Mouse (Mus musculus) left cerebral cortex, postnatal 4 days (tissue): ENCODE results near the gene Wdr20rt. TPM values are rescaled to one million over a fixed set of nuclear protein-coding genes. Genes with fewer than 3 reads are reported as not detected.
"Not testable (repeated sequence)": the region's sequence is repeated elsewhere in the genome, so short reads cannot be mapped to it uniquely, and the experiment has no call there.

Experiments
- DNase-seq: peaks from one replicate; pipeline ENCODE4 v3.0.0-alpha.2; 2022
- intact Hi-C: fragments of 180-260 bp; cut with DNase I; formaldehyde crosslinking; loops from one replicate; pipeline ENCODE4 v1.15.1; 2025
- total RNA-seq, 2 experiments: library from RNA; stranded (reverse); gene quantifications; 2 replicates each; pipeline ENCODE4 v1.2.3; 2021

Wdr20rt gene
- total RNA-seq, result not detected

GRCm38 (mm10) chr12:65225467-65225945 is at the start of gene Wdr20rt:
Gene Wdr20rt (plus strand): TSS chr12:65225517.
- intact Hi-C loops, result no loop called here
- no peak for DNase-seq

- intact Hi-C loops, result no loop called here
- no peak for DNase-seq
These were observed 38.0 kb upstream of the Wdr20rt start for GRCm38 (mm10) chr12:65187365-65187764.

- intact Hi-C loops, result no loop called here
- no peak for DNase-seq
These were observed 36.1 kb upstream of the Wdr20rt start for GRCm38 (mm10) chr12:65189213-65189612.

- DNase-seq, result no peak
- intact Hi-C loops, result no loop called here
These were observed 31.2 kb upstream of the Wdr20rt start for GRCm38 (mm10) chr12:65194003-65194530.

- no peak for DNase-seq
- intact Hi-C loops, result no loop called here
These were observed 23.5 kb upstream of the Wdr20rt start for GRCm38 (mm10) chr12:65201812-65202211.

- intact Hi-C loops, result no loop called here
- DNase-seq, result no peak
These were observed 18.9 kb upstream of the Wdr20rt start for GRCm38 (mm10) chr12:65206431-65206830.

GRCm38 (mm10) chr12:65216404-65216840 is 8.9 kb upstream of the Wdr20rt start:
- DNase-seq, result no peak
- intact Hi-C loops, result no loop called here

- intact Hi-C loops, result no loop called here
- peak; percentile 26 for DNase-seq
These were observed 3.3 kb downstream of the Wdr20rt start for GRCm38 (mm10) chr12:65228628-65229027.

- DNase-seq, result no peak
These were observed 3.7 kb downstream of the Wdr20rt start for GRCm38 (mm10) chr12:65229041-65229440.

GRCm38 (mm10) chr12:65232801-65233200 is 7.5 kb downstream of the Wdr20rt start:
- DNase-seq, intact Hi-C loops: not testable (repeated sequence)

More at GRCm38 (mm10) chr12:65229041-65229440, 3.7 kb downstream of the Wdr20rt start:
- intact Hi-C loops, result no loop called here

- no peak for DNase-seq
- intact Hi-C loops, result no loop called here
These were observed 24.9 kb downstream of the Wdr20rt start for GRCm38 (mm10) chr12:65250116-65250738.

GRCm38 (mm10) chr12:65256887-65257286 is 31.6 kb downstream of the Wdr20rt start:
- intact Hi-C loops, result no loop called here
- DNase-seq, result no peak

- intact Hi-C loops, result no loop called here
- DNase-seq, result peak; percentile 4
These were observed 33.2 kb downstream of the Wdr20rt start for GRCm38 (mm10) chr12:65258212-65259138.

- intact Hi-C loops, result no loop called here
- no peak for DNase-seq
These were observed 34.1 kb downstream of the Wdr20rt start for GRCm38 (mm10) chr12:65259139-65260111.

GRCm38 (mm10) chr12:65268311-65268984 is 43.1 kb downstream of the Wdr20rt start:
- no peak for DNase-seq
- intact Hi-C loops, result no loop called here

- no peak for DNase-seq
- intact Hi-C loops, result no loop called here
These were observed 44.1 kb downstream of the Wdr20rt start for GRCm38 (mm10) chr12:65269406-65269805.

- DNase-seq, result no peak
- intact Hi-C loops, result no loop called here
These were observed 48.5 kb downstream of the Wdr20rt start for GRCm38 (mm10) chr12:65273807-65274206.
